9 mouse cellular contexts compared by ENCODE assay signal in the genomic region with DNA sequence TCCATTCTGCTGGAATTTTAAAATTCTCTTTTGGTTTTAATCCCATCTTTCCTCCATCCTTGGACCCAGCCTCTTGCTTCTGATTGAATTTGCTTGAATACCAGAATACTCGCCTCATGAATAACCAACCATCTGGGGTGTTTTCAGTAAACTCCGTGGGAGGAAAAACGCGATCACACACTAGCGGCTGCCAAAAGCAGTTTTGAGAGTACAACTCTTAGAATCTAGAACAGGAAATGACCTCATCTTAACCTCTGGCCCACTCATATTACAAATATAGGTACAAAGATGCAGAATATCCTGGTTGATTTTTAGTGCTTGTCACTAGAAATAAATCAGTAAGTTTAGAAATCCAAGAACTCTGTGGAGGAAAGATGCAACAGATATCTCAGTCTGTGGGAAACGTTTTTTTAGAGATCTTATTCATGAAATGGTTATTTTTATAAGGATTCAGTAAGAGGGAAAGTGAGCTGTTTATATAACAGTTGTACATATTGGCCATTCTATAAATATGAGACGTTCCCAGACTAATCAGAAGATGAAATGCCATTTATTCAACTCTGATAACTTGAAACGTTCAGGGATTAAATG.
DNase-seq lines count a peak whose midpoint lies in the region; ATAC-seq and TF ChIP-seq lines count a peak whose summit lies in the region.
"Had no signal": no experiment of that assay in that cellular context is flagged by ENCODE, and none has a peak within 500 bp of the region (broad histone marks: within the 10 kb centered on the region; RNA-seq: fewer than 3 reads in every experiment).

No protein-coding gene starts in this region.

- H3K9ac ChIP-seq in forebrain, embryonic 12.5 days = no peak overlapping the region
- H3K9ac ChIP-seq in forebrain, embryonic 11.5 days (ENCODE audit: low read length) = no peak overlapping the region
- no peak overlapping the region for H3K9ac ChIP-seq in CH12.LX (ENCODE audit: insufficient read depth, low read depth)
- H3K9ac ChIP-seq in hindbrain, embryonic 11.5 days (ENCODE audit: low read depth, low read length) = no peak overlapping the region
- H3K9ac ChIP-seq: midbrain, embryonic 12.5 days had no signal

- H3K4me1 ChIP-seq in forebrain, embryonic 12.5 days = peaks cover 3% of the 10 kb centered on the region; the same call in 1 of the 2 replicates
- H3K4me1 ChIP-seq in forebrain, embryonic 11.5 days (replicated peaks; ENCODE audit: control insufficient read depth, insufficient read depth, low read length) = 0 out of 2 replicates have a peak, but pooled peaks cover under 1% of the 10 kb centered on the region
- peaks cover 6 to 21% of the 10 kb centered on the region in 2 experiments for H3K4me1 ChIP-seq in CH12.LX (ENCODE audit: control insufficient read depth in 1 of 2, insufficient read depth in 2 of 2)
- H3K4me1 ChIP-seq in hindbrain, embryonic 11.5 days (replicated peaks; ENCODE audit: control insufficient read depth, insufficient read depth, low read length) = no peaks in the 10 kb centered on the region
- H3K4me1 ChIP-seq: midbrain, embryonic 12.5 days had no signal

- no peak for TF ChIP-seq CTCF in CH12.LX (conservative IDR thresholded peaks at IDR 0.05 in 1 of 2, IDR thresholded peaks at IDR 0.05 in 1 of 2; ENCODE audit: low read depth in 2 of 2, low read length in 2 of 2)

- no peak for ATAC-seq in forebrain, embryonic 12.5 days (ENCODE audit: low FRiP score)
- ATAC-seq in forebrain, embryonic 11.5 days (replicated peaks; ENCODE audit: low FRiP score) = no peak
- no peak for ATAC-seq in hindbrain, embryonic 11.5 days (ENCODE audit: low FRiP score)

- 74% methylated on average over 8 of the region's 8 CpGs for WGBS in forebrain, embryonic 12.5 days
- 76% methylated on average over 8 of the region's 8 CpGs for WGBS in forebrain, embryonic 11.5 days
- 71% methylated on average over 8 of the region's 8 CpGs for WGBS in hindbrain, embryonic 11.5 days

- in situ Hi-C loops in CH12.LX (cut with MboI; ENCODE audit: low pct_ligation_motif_present, low pct_unique_long_range_greater_than_20kb, low sequenced_read_pairs) = no loop called here

- no peak overlapping the region for H3K4me3 ChIP-seq in forebrain, embryonic 12.5 days (replicated peaks)
- H3K4me3 ChIP-seq in forebrain, embryonic 11.5 days (ENCODE audit: low read depth, low read length) = no peak overlapping the region
- no peak overlapping the region for H3K4me3 ChIP-seq in CH12.LX (replicated peaks in 1 of 3; ENCODE audit: low read depth in 2 of 3, low read length in 2 of 3, poor library complexity in 1 of 3)
- no peak overlapping the region for H3K4me3 ChIP-seq in hindbrain, embryonic 11.5 days (ENCODE audit: low read depth, low read length)
- H3K4me3 ChIP-seq: midbrain, embryonic 12.5 days had no signal

- peaks cover 2% of the 10 kb centered on the region; the same call in 1 of the 2 replicates for H3K36me3 ChIP-seq in forebrain, embryonic 12.5 days (replicated peaks)
- H3K36me3 ChIP-seq in forebrain, embryonic 11.5 days (ENCODE audit: control insufficient read depth, insufficient read depth, low read length) = no peaks in the 10 kb centered on the region
- no peaks in the 10 kb centered on the region for H3K36me3 ChIP-seq in CH12.LX (replicated peaks in 1 of 2; ENCODE audit: control insufficient read depth in 1 of 2, insufficient read depth in 1 of 2, low read length in 1 of 2)
- H3K36me3 ChIP-seq in hindbrain, embryonic 11.5 days (ENCODE audit: control insufficient read depth, insufficient read depth, low read length) = no peaks in the 10 kb centered on the region
- H3K36me3 ChIP-seq: midbrain, embryonic 12.5 days had no signal

- 0 out of 2 replicates have a peak overlapping the region, but pooled peaks have one; percentile 19 for H3K27ac ChIP-seq in forebrain, embryonic 12.5 days
- H3K27ac ChIP-seq in forebrain, embryonic 11.5 days (ENCODE audit: low read depth, low read length) = no peak overlapping the region
- no peak overlapping the region for H3K27ac ChIP-seq in CH12.LX (ENCODE audit: insufficient read depth, low read depth)
- no peak overlapping the region for H3K27ac ChIP-seq in hindbrain, embryonic 11.5 days (ENCODE audit: low read depth, low read length)
- H3K27ac ChIP-seq: midbrain, embryonic 12.5 days had no signal

- no peaks in the 10 kb centered on the region for H3K9me3 ChIP-seq in forebrain, embryonic 12.5 days
- no peaks in the 10 kb centered on the region; the same call in 1 of the 2 replicates for H3K9me3 ChIP-seq in forebrain, embryonic 11.5 days (ENCODE audit: control insufficient read depth, low read length)
- no peaks in the 10 kb centered on the region for H3K9me3 ChIP-seq in CH12.LX (replicated peaks; ENCODE audit: low read length)
- H3K9me3 ChIP-seq in hindbrain, embryonic 11.5 days (ENCODE audit: control insufficient read depth, low read length) = no peaks in the 10 kb centered on the region
- H3K9me3 ChIP-seq: midbrain, embryonic 12.5 days had no signal

- H3K4me2 ChIP-seq in forebrain, embryonic 12.5 days = no peak overlapping the region
- H3K4me2 ChIP-seq in forebrain, embryonic 11.5 days (ENCODE audit: low read depth, low read length, severe bottlenecking) = no peak overlapping the region
- peak overlapping the region; percentile 52; the same call in 1 of the 2 replicates for H3K4me2 ChIP-seq in CH12.LX (ENCODE audit: insufficient read depth, low read depth, poor library complexity, severe bottlenecking)
- H3K4me2 ChIP-seq in hindbrain, embryonic 11.5 days (replicated peaks; ENCODE audit: low read depth, low read length) = no peak overlapping the region
- H3K4me2 ChIP-seq: midbrain, embryonic 12.5 days had no signal

- H3K79me2 ChIP-seq in CH12.LX (replicated peaks; ENCODE audit: control insufficient read depth, extremely low read depth, insufficient read depth, poor library complexity, severe bottlenecking) = no peaks in the 10 kb centered on the region

- peak; percentile 76 for TF ChIP-seq EP300 in CH12.LX (IDR thresholded peaks at IDR 0.05; ENCODE audit: low read length)

- dilution Hi-C loops in CH12.LX (cut with MboI; ENCODE audit: extremely low pct_ligation_motif_present, extremely low pct_unique_long_range_greater_than_20kb, low sequenced_read_pairs) = no loop called here

- no peaks in the 10 kb centered on the region for H3K27me3 ChIP-seq in forebrain, embryonic 12.5 days
- no peaks in the 10 kb centered on the region for H3K27me3 ChIP-seq in forebrain, embryonic 11.5 days (ENCODE audit: control insufficient read depth, insufficient read depth, low read length)
- H3K27me3 ChIP-seq in CH12.LX (replicated peaks) = no peaks in the 10 kb centered on the region
- H3K27me3 ChIP-seq in hindbrain, embryonic 11.5 days (ENCODE audit: control insufficient read depth, insufficient read depth, low read length) = no peaks in the 10 kb centered on the region

- DNase-seq in forebrain, embryonic 11.5 days (ENCODE audit: low spot score) = no peak
- DNase-seq in CH12.LX (ENCODE audit: extremely low read depth) = peak; percentile 61
- DNase-seq in frontal cortex, postnatal 36 days (ENCODE audit: low spot score in 2 of 2) = peak; percentile 66 to 89
- peak; percentile 77 to 92 for DNase-seq in left cerebral cortex, postnatal 14 days (ENCODE audit: low spot score in 2 of 2)
- no peak for DNase-seq in thymus, postnatal 4 days
- no peak for DNase-seq in hindbrain, embryonic 11.5 days (ENCODE audit: low spot score)
- no peak for DNase-seq in retina, postnatal 1 day

- intact Hi-C loops in left cerebral cortex, postnatal 14 days (cut with DNase I) = loop anchor here (5.0 kb wide), 1 partner anchor 182 kb away; no protein-coding TSS in a partner anchor

- no peak for TF ChIP-seq POLR2A in CH12.LX (IDR thresholded peaks at IDR 0.05; ENCODE audit: low read depth, low read length)

- TF ChIP-seq RAD21 in CH12.LX (IDR thresholded peaks at IDR 0.05; ENCODE audit: low read depth, low read length) = no peak; the same call in 1 of the 2 replicates

TF ChIP-seq in CH12.LX, 34 proteins besides CTCF, POLR2A, EP300 and RAD21:
- TF ChIP-seq BHLHE40 (IDR thresholded peaks at IDR 0.05; ENCODE audit: low read depth, low read length) (peak; percentile 53), RCOR1 (conservative IDR thresholded peaks at IDR 0.05; ENCODE audit: low read depth, low read length) (no peak), IRF4 (IDR thresholded peaks at IDR 0.05; ENCODE audit: low read depth, low read length) (peak; percentile 35; the same call in 1 of the 2 replicates), JUN (IDR thresholded peaks at IDR 0.05; ENCODE audit: insufficient read depth, low read depth, low read length) (peak; percentile 93), TCF12 (IDR thresholded peaks at IDR 0.05; ENCODE audit: low read depth, low read length) (no peak), MXI1 (IDR thresholded peaks at IDR 0.05; ENCODE audit: low read depth, low read length) (no peak), MEF2A (IDR thresholded peaks at IDR 0.05; ENCODE audit: borderline replicate concordance, low read depth, low read length) (peak; percentile 63; the same call in 1 of the 2 replicates), TBP (conservative IDR thresholded peaks at IDR 0.05; ENCODE audit: low read depth, low read length) (0 out of 2 replicates have a peak, but pooled peaks have one; percentile 19), JUND (conservative IDR thresholded peaks at IDR 0.05; ENCODE audit: low read depth, low read length) (peak; percentile 93), ETS1 (conservative IDR thresholded peaks at IDR 0.05; ENCODE audit: low read depth, low read length) (peak; percentile 54; the same call in 1 of the 2 replicates)

Comparison
In these comparisons a context has a peak if more than half of its experiments do, and no peak if none do; other contexts are left out.
1. DNase-seq: peak in CH12.LX (single experiment), frontal cortex, postnatal 36 days (2 of 2) and left cerebral cortex, postnatal 14 days (2 of 2); none in forebrain, embryonic 11.5 days (single experiment), thymus, postnatal 4 days (single experiment), hindbrain, embryonic 11.5 days (single experiment) and retina, postnatal 1 day (single experiment).